Mouse (Mus musculus) thymus, postnatal 10 days (tissue): Measurements from ENCODE around the gene Dtx4.

Experiments used
- DNase-seq, 2 experiments: peaks; one replicate each; pipeline ENCODE4 v3.0.0; 2021; ENCODE audit warnings: low spot score in 2 of 2

Dtx4 gene

GRCm38 (mm10) chr19:12418312-12418711 is 82.9 kb downstream of the Dtx4 start:
- no peak for DNase-seq

- no peak for DNase-seq
These were observed 83.9 kb downstream of the Dtx4 start, which contains the start of gene Olfr1441 for GRCm38 (mm10) chr19:12417361-12417760. Gene Olfr1441, plus strand, starts transcription at chr19:12417433.
